In the genomic region with DNA sequence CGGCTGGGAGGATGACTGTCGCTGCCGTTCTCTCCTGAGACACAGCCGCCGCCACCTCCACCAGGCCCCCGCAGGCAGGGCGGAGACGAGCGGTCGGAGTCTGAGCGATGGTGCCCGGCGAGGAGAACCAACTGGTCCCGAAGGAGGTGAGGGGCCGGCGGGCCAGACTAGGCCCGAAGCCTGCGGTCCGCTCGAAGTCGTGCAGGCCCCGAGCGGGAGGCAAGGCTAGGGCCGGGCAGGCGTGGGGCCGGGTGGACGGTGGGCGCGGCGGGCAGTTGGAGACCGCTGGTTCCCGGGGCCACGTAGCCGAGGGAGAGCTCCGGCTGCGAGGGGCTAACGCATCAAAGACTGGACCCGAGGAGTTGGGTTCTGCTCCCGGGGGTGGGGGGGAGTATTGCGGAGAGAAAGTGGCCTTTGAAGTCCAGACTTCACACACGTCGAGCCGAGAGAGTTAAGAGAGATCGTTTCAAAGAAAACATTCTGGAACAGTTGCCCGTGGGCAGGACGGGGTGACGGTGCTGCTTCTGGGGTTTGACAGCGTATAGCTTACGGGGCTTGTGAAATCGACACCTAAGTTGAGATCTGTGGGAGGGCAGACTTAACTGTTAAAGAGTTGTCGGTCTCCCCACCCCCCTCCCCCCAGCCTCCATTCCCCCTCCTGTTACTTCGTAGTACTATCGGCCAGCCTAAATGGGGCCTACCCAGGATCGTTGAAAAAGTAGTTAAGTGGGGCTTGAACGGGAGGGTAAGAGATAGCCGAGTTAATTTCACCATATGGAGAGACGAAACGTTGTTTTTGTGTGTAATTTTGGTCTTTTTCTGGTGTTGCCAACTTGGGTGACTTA, we compare ENCODE assay signal across 8 mouse cellular contexts. TPM values are rescaled to one million over a fixed set of nuclear protein-coding genes. Genes with fewer than 3 reads are reported as not detected.
DNase-seq lines count a peak whose midpoint lies in the region; ATAC-seq lines count a peak whose summit lies in the region.

No protein-coding gene starts in this region.

- H3K27me3 ChIP-seq in erythroblast, embryonic 14.5 days (ENCODE audit: control insufficient read depth), result no peaks in the 10 kb centered on the region
- H3K27me3 ChIP-seq in intestine, embryonic 14.5 days (replicated peaks; ENCODE audit: control insufficient read depth, insufficient read depth, low read length), result no peaks in the 10 kb centered on the region

- DNase-seq in adrenal gland, adult 2 months, result peak; percentile 56
- no peak for DNase-seq in adrenal gland, postnatal 14 days
- peak; percentile 57 for DNase-seq in right cerebral cortex, postnatal 14 days
- DNase-seq in right cerebral cortex, postnatal 25 days, result no peak
- peak; percentile 82 for DNase-seq in intestine, embryonic 14.5 days (ENCODE audit: low spot score)
- DNase-seq in thymus, postnatal 0 days (ENCODE audit: low spot score), result peak; percentile 56

- peak; percentile 67 for ATAC-seq in intestine, embryonic 14.5 days (replicated peaks; ENCODE audit: low FRiP score, low TSS enrichment, low read depth)
- peak; percentile 52 for ATAC-seq in megakaryocyte-erythroid progenitor cell, adult 5-6 weeks (replicated peaks; ENCODE audit: low FRiP score, low TSS enrichment, poor library complexity, severe bottlenecking)

- peak overlapping the region; percentile 98 for H3K9ac ChIP-seq in intestine, embryonic 14.5 days (ENCODE audit: low read length)

- H3K4me3 ChIP-seq in erythroblast, embryonic 14.5 days (replicated peaks), result peak overlapping the region; percentile 99
- peak overlapping the region; percentile 99 for H3K4me3 ChIP-seq in intestine, embryonic 14.5 days (ENCODE audit: low read depth, low read length)

- under 1% methylated on average over 58 of the region's 58 CpGs for WGBS in intestine, embryonic 14.5 days

- peaks cover 8% of the 10 kb centered on the region for H3K36me3 ChIP-seq in erythroblast, embryonic 14.5 days (ENCODE audit: control insufficient read depth)
- 0 out of 2 replicates have a peak, but pooled peaks cover 2% of the 10 kb centered on the region for H3K36me3 ChIP-seq in intestine, embryonic 14.5 days (ENCODE audit: control insufficient read depth, insufficient read depth, low read length)

- no peaks in the 10 kb centered on the region for H3K9me3 ChIP-seq in erythroblast, embryonic 14.5 days (ENCODE audit: control insufficient read depth, low read length)
- H3K9me3 ChIP-seq in intestine, embryonic 14.5 days (ENCODE audit: control insufficient read depth, low read length), result no peaks in the 10 kb centered on the region

- H3K4me2 ChIP-seq in intestine, embryonic 14.5 days (ENCODE audit: low read length), result peak overlapping the region; percentile 74

- peak overlapping the region; percentile 98 for H3K27ac ChIP-seq in intestine, embryonic 14.5 days (ENCODE audit: low read depth)

- H3K4me1 ChIP-seq in erythroblast, embryonic 14.5 days (ENCODE audit: control insufficient read depth), result peaks cover 38% of the 10 kb centered on the region
- peaks cover 32% of the 10 kb centered on the region for H3K4me1 ChIP-seq in intestine, embryonic 14.5 days (replicated peaks; ENCODE audit: control insufficient read depth, insufficient read depth, low read length)

RNA-seq across cellular contexts. Expression of a gene that starts 0.5 kb away (rescaled TPM):
- 10 to 100 TPM; 58.8 to 64.5 TPM for total RNA-seq in adrenal gland, adult 2 months (2021)
- 4.3 and 5.2 TPM in 2 replicates for polyA plus RNA-seq in adrenal gland, adult 2 months (2012; rRNA removed)
- total RNA-seq in adrenal gland, postnatal 14 days (2021), result 62.6 and 63.0 TPM in 2 replicates
- 0.14 and 0.23 TPM in 2 replicates for polyA plus RNA-seq in erythroblast, embryonic 14.5 days (2012)
- 82.1 and 82.6 TPM in 2 replicates for polyA plus RNA-seq in intestine, embryonic 14.5 days (2014; fragmentation: Nextera tagmentation; extraction: Ambion mirVana)
- total RNA-seq in megakaryocyte-erythroid progenitor cell, adult 5-6 weeks (2014; fragmentation: Nextera tagmentation), result 52.0 and 66.9 TPM in 2 replicates
- total RNA-seq in megakaryocyte-erythroid progenitor cell, adult 5-6 weeks (2017), result 146 and 170 TPM in 2 replicates
- 32.9 and 34.6 TPM in 2 replicates for polyA plus RNA-seq in thymus, postnatal 0 days (2015; fragmentation: Nextera tagmentation; extraction: Ambion mirVana)

Comparison
In these comparisons a context has a peak if more than half of its experiments do, and no peak if none do; other contexts are left out.
1. DNase-seq: peak in adrenal gland, adult 2 months (single experiment), right cerebral cortex, postnatal 14 days (single experiment), intestine, embryonic 14.5 days (single experiment) and thymus, postnatal 0 days (single experiment); none in adrenal gland, postnatal 14 days (single experiment) and right cerebral cortex, postnatal 25 days (single experiment).